Mouse (Mus musculus): ENCODE results near the gene Ypel5.

Ypel5 gene

DNA sequence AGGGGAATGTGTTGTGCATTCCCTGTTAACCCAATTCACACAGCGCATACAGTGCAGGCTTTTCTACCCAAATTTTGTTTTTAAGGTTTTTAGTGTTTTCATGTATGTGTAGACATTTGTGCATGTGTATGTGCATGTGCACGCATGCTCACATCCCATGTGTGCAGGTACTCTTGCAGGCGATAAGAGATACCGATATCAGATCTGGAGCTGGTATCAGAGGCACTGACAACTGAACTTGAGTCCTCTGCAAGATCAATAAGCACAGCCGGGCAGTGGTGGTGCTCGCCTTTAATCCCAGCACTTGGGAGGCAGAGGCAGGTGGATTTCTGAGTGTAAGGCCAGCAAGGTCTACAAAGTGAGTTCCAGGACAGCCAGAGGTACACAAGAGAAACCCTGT, 8.1 kb downstream of the Ypel5 start:
- DNase-seq (ENCODE audit: low read depth), result no peak

GRCm38 (mm10) chr17:72844949-72845490, 8.8 kb downstream of the Ypel5 start:
- no peak for DNase-seq (ENCODE audit: low read depth)

DNA sequence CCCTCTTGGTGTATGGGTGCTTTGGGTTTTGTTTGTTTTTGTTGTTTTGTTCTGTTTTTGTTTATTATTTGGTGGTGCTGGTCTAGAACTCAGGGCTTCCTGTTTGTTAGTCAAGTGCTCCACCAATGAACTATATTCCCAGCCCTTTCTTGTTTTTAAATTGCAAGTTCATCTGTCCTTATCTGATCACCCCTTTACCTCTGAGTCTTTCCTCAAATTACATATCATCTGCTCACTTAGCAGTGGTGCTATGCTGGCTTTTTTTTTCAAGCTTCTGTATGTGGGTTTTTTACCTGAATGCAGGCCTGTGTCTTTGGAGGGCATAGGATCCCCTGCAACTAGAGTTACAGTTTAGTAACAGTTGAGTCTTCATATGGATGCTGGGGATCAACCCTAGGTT, 9.3 kb downstream of the Ypel5 start:
- DNase-seq (ENCODE audit: low read depth), result no peak

DNA sequence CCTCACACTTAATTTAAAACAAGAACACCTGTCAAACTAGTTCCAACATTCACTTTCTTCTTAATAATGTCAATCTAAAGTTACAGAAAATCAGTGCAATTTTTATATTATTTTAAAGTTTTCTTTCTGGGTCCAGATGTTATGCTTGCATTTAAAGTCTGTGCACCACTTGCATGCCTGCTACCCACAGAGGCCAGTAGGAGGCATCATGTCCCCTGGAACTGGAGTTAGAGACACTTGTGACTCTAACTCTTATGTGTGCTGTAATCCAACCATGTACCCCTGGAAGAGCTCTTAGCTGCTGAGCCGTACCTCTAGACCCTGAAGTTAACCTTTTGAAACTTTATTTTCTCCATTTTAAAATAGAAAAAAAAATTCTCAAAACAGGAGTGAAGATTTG, 19.0 kb downstream of the Ypel5 start:
- no peak for DNase-seq (ENCODE audit: low read depth)

DNA sequence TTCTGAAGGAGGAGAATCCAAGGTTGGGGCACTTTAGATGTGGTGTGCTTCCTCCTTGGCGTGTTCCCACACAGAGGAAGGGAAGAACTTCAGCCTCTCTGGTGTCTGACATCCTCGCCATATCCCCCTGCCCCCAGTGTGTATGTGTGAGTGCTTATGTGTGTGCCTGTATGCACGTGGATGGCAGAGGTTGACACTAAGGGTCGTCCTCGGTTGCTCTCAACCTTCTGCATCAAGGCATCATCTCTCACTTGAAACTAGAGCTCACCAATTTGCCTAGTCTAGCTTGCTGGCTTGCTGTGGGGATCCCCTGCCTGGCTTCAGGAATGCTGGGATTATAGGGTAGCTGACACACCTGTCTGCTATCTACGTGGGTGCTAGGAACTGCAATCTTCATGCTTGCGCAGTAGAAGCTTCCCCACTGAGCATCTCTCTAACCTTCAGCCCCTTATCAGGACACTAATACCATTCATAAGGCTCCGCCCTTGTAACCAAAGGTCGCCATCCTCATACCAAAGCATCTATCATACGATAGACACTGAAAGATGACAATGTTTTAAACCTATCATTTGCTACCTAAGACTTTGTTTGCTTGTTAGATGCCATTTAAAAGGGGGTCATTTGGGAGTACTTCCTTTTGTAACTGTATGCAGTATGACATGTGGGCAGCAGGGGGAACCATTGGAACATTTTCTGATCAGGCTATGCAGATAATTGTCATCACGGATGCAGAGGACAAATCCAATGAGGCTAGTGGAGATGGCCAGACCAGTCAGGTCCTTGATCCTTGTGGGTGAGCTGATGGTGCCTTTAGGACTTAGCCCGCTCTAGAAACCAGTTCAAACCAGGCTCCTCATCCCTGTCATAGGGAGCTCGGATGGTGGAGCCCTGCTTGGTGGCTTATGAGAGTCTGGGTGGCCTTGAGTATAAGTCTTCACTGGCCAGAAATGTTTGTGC, 21.7 kb downstream of the Ypel5 start:
- DNase-seq (ENCODE audit: low read depth), result no peak

DNA sequence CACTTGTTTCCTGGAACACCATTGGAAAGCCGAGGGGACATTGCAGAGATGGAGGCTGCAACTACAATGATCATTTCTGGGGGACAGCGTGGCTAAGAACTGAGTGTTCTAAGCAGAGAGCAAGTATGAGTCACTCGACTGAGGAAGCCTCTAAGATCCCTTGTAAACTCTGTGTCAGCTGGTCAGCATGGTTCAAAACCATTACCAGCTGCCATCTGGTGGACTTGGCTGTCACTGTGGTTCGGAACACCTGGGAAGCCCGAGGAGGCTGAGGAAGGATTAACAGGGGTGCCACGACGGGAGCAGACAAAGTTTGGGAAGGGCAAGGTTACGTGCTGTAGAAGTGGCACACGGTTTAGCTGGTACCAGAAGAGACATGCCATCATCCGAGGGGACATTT, 27.0 kb downstream of the Ypel5 start:
- DNase-seq (ENCODE audit: low read depth), result no peak

GRCm38 (mm10) chr17:72866624-72867245, 30.5 kb downstream of the Ypel5 start:
- DNase-seq (ENCODE audit: low read depth), result no peak

- DNase-seq (ENCODE audit: low read depth), result no peak
These were observed 31.9 kb downstream of the Ypel5 start for GRCm38 (mm10) chr17:72868181-72868580.

GRCm38 (mm10) chr17:72878979-72879378, 42.7 kb downstream of the Ypel5 start:
- no peak for DNase-seq (ENCODE audit: low read depth)

- DNase-seq (ENCODE audit: low read depth), result no peak
These were observed 43.9 kb downstream of the Ypel5 start for GRCm38 (mm10) chr17:72880156-72880555.

DNA sequence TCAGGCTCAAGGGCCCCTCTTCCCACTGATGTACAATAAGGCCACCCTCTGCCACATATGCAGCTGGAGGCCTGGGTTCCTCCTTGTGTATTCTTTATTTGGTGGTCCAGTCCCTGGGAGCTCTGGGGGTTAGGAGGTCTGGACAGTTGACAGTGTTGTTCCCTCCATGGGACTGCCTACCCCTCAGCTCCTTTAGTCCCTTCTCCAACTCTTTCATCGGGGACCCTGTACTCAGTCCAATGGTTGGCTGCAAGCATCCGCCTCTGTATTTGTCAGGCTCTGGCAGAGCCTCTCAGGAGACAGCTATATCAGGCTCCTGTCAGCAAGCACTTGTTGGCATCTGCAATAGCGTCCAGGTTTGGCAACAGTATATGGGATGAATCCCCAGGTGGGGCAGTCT, 44.8 kb downstream of the Ypel5 start:
- no peak for DNase-seq (ENCODE audit: low read depth)

- no peak for DNase-seq (ENCODE audit: low read depth)
These were observed 45.6 kb downstream of the Ypel5 start for GRCm38 (mm10) chr17:72881804-72882203.

GRCm38 (mm10) chr17:72889556-72890397, 53.5 kb downstream of the Ypel5 start:
- peak; percentile 35 for DNase-seq (ENCODE audit: low read depth)

- no peak for DNase-seq (ENCODE audit: low read depth)
These were observed 54.2 kb downstream of the Ypel5 start for GRCm38 (mm10) chr17:72890398-72890898.

- no peak for DNase-seq (ENCODE audit: low read depth)
These were observed 55.3 kb downstream of the Ypel5 start for GRCm38 (mm10) chr17:72891556-72891955.

DNA sequence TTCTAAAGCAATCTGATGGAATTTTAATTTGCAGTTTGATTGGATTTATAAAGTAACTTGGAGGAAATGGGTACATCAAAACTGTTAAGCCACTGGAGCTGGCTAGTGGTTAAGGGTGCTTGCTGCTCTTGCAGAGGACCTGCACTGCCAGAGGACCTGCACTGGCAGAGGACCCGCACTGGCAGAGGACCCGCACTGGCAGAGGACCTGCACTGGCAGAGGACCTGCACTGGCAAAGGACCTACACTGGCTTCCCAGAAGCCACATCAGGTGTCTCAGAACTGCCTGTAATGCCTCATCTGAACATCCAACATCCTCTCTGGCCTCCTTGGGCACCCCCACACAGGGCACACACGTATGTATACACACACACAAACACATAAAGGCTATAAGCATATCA, 59.3 kb downstream of the Ypel5 start:
- no peak for DNase-seq (ENCODE audit: low read depth)

- DNase-seq (ENCODE audit: low read depth), result no peak
These were observed 60.8 kb downstream of the Ypel5 start for GRCm38 (mm10) chr17:72897076-72897475.

DNA sequence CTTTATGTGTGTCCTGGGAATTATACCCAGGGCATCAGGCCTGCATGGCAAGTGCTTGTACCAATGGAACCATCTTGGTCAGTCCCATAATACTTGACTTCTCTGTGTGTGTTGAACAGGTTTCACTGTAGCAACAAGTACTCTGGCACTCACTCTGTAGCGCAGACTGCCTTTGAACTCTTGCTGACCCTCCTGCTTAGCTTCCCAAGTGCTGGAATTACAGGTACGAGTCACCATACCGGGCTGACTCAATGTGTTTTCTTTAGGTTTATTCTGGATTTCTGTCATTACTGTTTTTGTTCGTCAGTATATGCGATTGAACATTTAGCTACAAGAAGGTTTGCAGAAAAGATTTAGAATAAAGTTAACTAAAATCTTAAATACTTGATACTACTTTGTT, 61.7 kb downstream of the Ypel5 start:
- no peak for DNase-seq (ENCODE audit: low read depth)

GRCm38 (mm10) chr17:72898775-72899174, 62.5 kb downstream of the Ypel5 start:
- DNase-seq (ENCODE audit: low read depth), result no peak

All from fibroblast of lung, adult 2 months (primary cell).